In genomic region chr15:94544844-94545243, GRCm38 (mm10) we compare ENCODE assay signal across 21 mouse cellular contexts. TPM values are rescaled to one million over a fixed set of nuclear protein-coding genes. Genes with fewer than 3 reads are reported as not detected.
DNase-seq lines count a peak whose midpoint lies in the region; ATAC-seq and TF ChIP-seq lines count a peak whose summit lies in the region.
"Had no signal": no experiment of that assay in that cellular context is flagged by ENCODE, and none has a peak within 500 bp of the region (broad histone marks: within the 10 kb centered on the region; RNA-seq: fewer than 3 reads in every experiment).

No protein-coding gene starts in this region.

- H3K9me3 ChIP-seq in liver, embryonic 11.5 days (ENCODE audit: control insufficient read depth, low read length) = no peaks in the 10 kb centered on the region; the same call in 1 of the 2 replicates
- H3K9me3 ChIP-seq in liver, embryonic 12.5 days (replicated peaks) = no peaks in the 10 kb centered on the region
- no peaks in the 10 kb centered on the region for H3K9me3 ChIP-seq in liver, embryonic 14.5 days (ENCODE audit: control insufficient read depth, low read length)
- no peaks in the 10 kb centered on the region for H3K9me3 ChIP-seq in kidney, embryonic 15.5 days (replicated peaks)
- H3K9me3 ChIP-seq: embryonic facial prominence, embryonic 12.5 days; forebrain, embryonic 15.5 days; hindbrain, embryonic 13.5 days had no signal

- no peak for TF ChIP-seq CTCF in bone marrow, adult 2 months (IDR thresholded peaks at IDR 0.05; ENCODE audit: control insufficient read depth, insufficient read depth, low read length)
- no peak for TF ChIP-seq CTCF in liver, embryonic 14.5 days (IDR thresholded peaks at IDR 0.05; ENCODE audit: low read depth)

- H3K27ac ChIP-seq in liver, embryonic 11.5 days (ENCODE audit: low read depth, low read length) = no peak overlapping the region
- no peak overlapping the region for H3K27ac ChIP-seq in liver, embryonic 12.5 days
- H3K27ac ChIP-seq in bone marrow, adult 2 months (ENCODE audit: control insufficient read depth, insufficient read depth, low read depth, low read length, poor library complexity) = no peak overlapping the region
- no peak overlapping the region for H3K27ac ChIP-seq in liver, embryonic 14.5 days
- no peak overlapping the region for H3K27ac ChIP-seq in kidney, embryonic 15.5 days
- H3K27ac ChIP-seq: embryonic facial prominence, embryonic 12.5 days; forebrain, embryonic 15.5 days; heart, embryonic 13.5 days; hindbrain, embryonic 13.5 days had no signal

- H3K4me2 ChIP-seq in liver, embryonic 11.5 days = peak overlapping the region; percentile 31
- H3K4me2 ChIP-seq in liver, embryonic 12.5 days = no peak overlapping the region
- H3K4me2 ChIP-seq in liver, embryonic 14.5 days (ENCODE audit: low read depth) = peak overlapping the region; percentile 78; the same call in 1 of the 2 replicates
- H3K4me2 ChIP-seq in kidney, embryonic 15.5 days = no peak overlapping the region
- H3K4me2 ChIP-seq: midbrain, embryonic 11.5 days had no signal

- no peak for TF ChIP-seq EP300 in liver, embryonic 14.5 days (IDR thresholded peaks at IDR 0.05; ENCODE audit: low read depth)

- WGBS in liver, embryonic 11.5 days = 78% methylated on average over 4 of the region's 4 CpGs
- WGBS in liver, embryonic 12.5 days (ENCODE audit: insufficient replicate concordance) = 64% methylated on average over 4 of the region's 4 CpGs
- 43% methylated on average over 4 of the region's 4 CpGs for WGBS in bone marrow, adult 2 months
- WGBS in liver, embryonic 14.5 days (ENCODE audit: insufficient replicate concordance) = 61% methylated on average over 4 of the region's 4 CpGs
- WGBS in kidney, embryonic 15.5 days = 85% methylated on average over 4 of the region's 4 CpGs

- no peak overlapping the region for H3K4me3 ChIP-seq in liver, embryonic 11.5 days (ENCODE audit: low read depth, low read length)
- H3K4me3 ChIP-seq in liver, embryonic 12.5 days = no peak overlapping the region
- peak overlapping the region; percentile 47 for H3K4me3 ChIP-seq in bone marrow, adult 2 months (replicated peaks; ENCODE audit: control insufficient read depth, low read depth, low read length)
- H3K4me3 ChIP-seq in liver, embryonic 14.5 days (ENCODE audit: insufficient read depth in 1 of 2, low read depth in 2 of 2, low read length in 2 of 2) = no peak overlapping the region
- H3K4me3 ChIP-seq in kidney, embryonic 15.5 days (replicated peaks) = no peak overlapping the region
- H3K4me3 ChIP-seq: embryonic facial prominence, embryonic 12.5 days; hindbrain, embryonic 13.5 days had no signal

- H3K36me3 ChIP-seq in liver, embryonic 11.5 days (ENCODE audit: control insufficient read depth, insufficient read depth, low read length) = no peaks in the 10 kb centered on the region
- peaks cover 6% of the 10 kb centered on the region; the same call in 1 of the 2 replicates for H3K36me3 ChIP-seq in liver, embryonic 12.5 days
- no peaks in the 10 kb centered on the region for H3K36me3 ChIP-seq in liver, embryonic 14.5 days (replicated peaks; ENCODE audit: control insufficient read depth, insufficient read depth, low read depth)
- peaks cover 11% of the 10 kb centered on the region; the same call in 1 of the 2 replicates for H3K36me3 ChIP-seq in kidney, embryonic 15.5 days
- H3K36me3 ChIP-seq: embryonic facial prominence, embryonic 12.5 days; forebrain, embryonic 15.5 days; hindbrain, embryonic 13.5 days had no signal

- no peak for DNase-seq in liver, embryonic 11.5 days (ENCODE audit: low spot score)
- no peak for DNase-seq in liver, embryonic 14.5 days (ENCODE audit: low read depth in 3 of 3, low spot score in 3 of 3)
- peak; percentile 11 to 22 for DNase-seq in monocyte, adult 2 months (ENCODE audit: low read depth in 1 of 2, low spot score in 2 of 2)
- no peak for DNase-seq in layer of hippocampus, postnatal 10 days (ENCODE audit: low spot score in 2 of 2)
- DNase-seq: adrenal gland, adult 2 months; cerebellum, adult 9-11 months; kidney, postnatal 4 days; layer of hippocampus, postnatal 36 days; right cerebral cortex, postnatal 14 days; spleen, adult 18-20 months; thymus, adult 18-20 months had no signal

- H3K9ac ChIP-seq in liver, embryonic 11.5 days (ENCODE audit: low read depth, low read length) = no peak overlapping the region
- no peak overlapping the region for H3K9ac ChIP-seq in liver, embryonic 12.5 days
- no peak overlapping the region for H3K9ac ChIP-seq in liver, embryonic 14.5 days (replicated peaks)
- H3K9ac ChIP-seq in kidney, embryonic 15.5 days = no peak overlapping the region
- H3K9ac ChIP-seq: embryonic facial prominence, embryonic 12.5 days; forebrain, embryonic 15.5 days; heart, embryonic 13.5 days; hindbrain, embryonic 13.5 days had no signal

- TF ChIP-seq POLR2A in bone marrow, adult 2 months (IDR thresholded peaks at IDR 0.05; ENCODE audit: borderline replicate concordance, control insufficient read depth, low read depth, low read length) = no peak

- no peak for ATAC-seq in liver, embryonic 11.5 days (replicated peaks; ENCODE audit: low FRiP score)
- no peak for ATAC-seq in liver, embryonic 12.5 days
- no peak for ATAC-seq in liver, embryonic 14.5 days (ENCODE audit: insufficient read depth)
- ATAC-seq in CD4-positive, CD25-positive, alpha-beta regulatory T cell, adult 4 months = no peak
- no peak for ATAC-seq in kidney, embryonic 15.5 days (replicated peaks; ENCODE audit: low FRiP score)
- ATAC-seq: forebrain, embryonic 15.5 days; inflammation-experienced regulatory T-cells, adult 6 months had no signal

- H3K4me1 ChIP-seq in liver, embryonic 11.5 days (replicated peaks; ENCODE audit: control insufficient read depth, insufficient read depth, low read length) = no peaks in the 10 kb centered on the region
- H3K4me1 ChIP-seq in liver, embryonic 12.5 days = peaks cover 18% of the 10 kb centered on the region
- H3K4me1 ChIP-seq in bone marrow, adult 2 months (ENCODE audit: control insufficient read depth, insufficient read depth, low read length) = no peaks in the 10 kb centered on the region
- peaks cover 0 to 7% of the 10 kb centered on the region in 2 experiments; a peak in 3 of 4 replicates for H3K4me1 ChIP-seq in liver, embryonic 14.5 days (replicated peaks; ENCODE audit: control insufficient read depth in 2 of 2, insufficient read depth in 2 of 2, low read length in 1 of 2)
- peaks cover 9% of the 10 kb centered on the region; the same call in 1 of the 2 replicates for H3K4me1 ChIP-seq in kidney, embryonic 15.5 days

- no peaks in the 10 kb centered on the region for H3K27me3 ChIP-seq in liver, embryonic 11.5 days (replicated peaks; ENCODE audit: control insufficient read depth, insufficient read depth, low read length)
- H3K27me3 ChIP-seq in liver, embryonic 12.5 days (replicated peaks) = no peaks in the 10 kb centered on the region
- no peaks in the 10 kb centered on the region for H3K27me3 ChIP-seq in liver, embryonic 14.5 days (ENCODE audit: control insufficient read depth, insufficient read depth, low read length)
- no peaks in the 10 kb centered on the region for H3K27me3 ChIP-seq in kidney, embryonic 15.5 days
- H3K27me3 ChIP-seq: embryonic facial prominence, embryonic 12.5 days; forebrain, embryonic 15.5 days; heart, embryonic 13.5 days; hindbrain, embryonic 13.5 days had no signal

RNA-seq across cellular contexts. Expression of gene Irak4, which starts 1.4 kb away (rescaled TPM):
- polyA plus RNA-seq in liver, embryonic 11.5 days (2014; fragmentation: Nextera tagmentation; extraction: Ambion mirVana) = 6.1 and 6.3 TPM in 2 replicates
- polyA plus RNA-seq in liver, embryonic 12.5 days (2016; fragmentation: Nextera tagmentation; extraction: Ambion mirVana) = 4.3 and 4.6 TPM in 2 replicates
- 4.8 and 11.4 TPM in 2 replicates for polyA plus RNA-seq in bone marrow, adult 2 months (2011; ENCODE audit: insufficient read depth, insufficient read length, low replicate concordance, missing spikeins)
- 0.93 and 1.7 TPM in 2 replicates for polyA plus RNA-seq in liver, embryonic 14.5 days (2012; rRNA removed)
- 1.7 and 2.0 TPM in 2 replicates for polyA plus RNA-seq in liver, embryonic 14.5 days (2014; fragmentation: Nextera tagmentation; extraction: Ambion mirVana)
- total RNA-seq in layer of hippocampus, postnatal 10 days (2021) = 1 to 10 TPM; 1.7 to 1.9 TPM
- 10 to 100 TPM; 31.1 to 40.4 TPM for polyA plus RNA-seq in CD4-positive, CD25-positive, alpha-beta regulatory T cell, adult 4 months (2017; shearing (Covaris generic))
- polyA plus RNA-seq in kidney, embryonic 15.5 days (2015; fragmentation: Nextera tagmentation; extraction: Ambion mirVana) = 11.3 and 12.2 TPM in 2 replicates

RNA-seq across cellular contexts. Expression of gene Pus7l, which starts 1.5 kb away (rescaled TPM):
- 12.0 and 13.5 TPM in 2 replicates for polyA plus RNA-seq in liver, embryonic 11.5 days (2014; fragmentation: Nextera tagmentation; extraction: Ambion mirVana)
- 7.7 and 8.0 TPM in 2 replicates for polyA plus RNA-seq in liver, embryonic 12.5 days (2016; fragmentation: Nextera tagmentation; extraction: Ambion mirVana)
- 0.68 and 1.4 TPM in 2 replicates for polyA plus RNA-seq in bone marrow, adult 2 months (2011; ENCODE audit: insufficient read depth, insufficient read length, low replicate concordance, missing spikeins)
- 2.3 and 2.8 TPM in 2 replicates for polyA plus RNA-seq in liver, embryonic 14.5 days (2012; rRNA removed)
- polyA plus RNA-seq in liver, embryonic 14.5 days (2014; fragmentation: Nextera tagmentation; extraction: Ambion mirVana) = 2.6 and 2.8 TPM in 2 replicates
- total RNA-seq in layer of hippocampus, postnatal 10 days (2021) = 1 to 10 TPM; 5.7 to 6.6 TPM
- 1 to 10 TPM; 6.9 to 9.9 TPM for polyA plus RNA-seq in CD4-positive, CD25-positive, alpha-beta regulatory T cell, adult 4 months (2017; shearing (Covaris generic))
- 8.7 and 10.0 TPM in 2 replicates for polyA plus RNA-seq in kidney, embryonic 15.5 days (2015; fragmentation: Nextera tagmentation; extraction: Ambion mirVana)

RNA-seq across cellular contexts. Expression of gene Twf1, which starts 44.8 kb away (rescaled TPM):
- polyA plus RNA-seq in liver, embryonic 11.5 days (2014; fragmentation: Nextera tagmentation; extraction: Ambion mirVana) = 48.6 and 51.9 TPM in 2 replicates
- polyA plus RNA-seq in liver, embryonic 12.5 days (2016; fragmentation: Nextera tagmentation; extraction: Ambion mirVana) = 31.4 and 35.2 TPM in 2 replicates
- 10.3 and 12.9 TPM in 2 replicates for polyA plus RNA-seq in bone marrow, adult 2 months (2011; ENCODE audit: insufficient read depth, insufficient read length, low replicate concordance, missing spikeins)
- 8.4 and 13.8 TPM in 2 replicates for polyA plus RNA-seq in liver, embryonic 14.5 days (2012; rRNA removed)
- 23.9 and 24.6 TPM in 2 replicates for polyA plus RNA-seq in liver, embryonic 14.5 days (2014; fragmentation: Nextera tagmentation; extraction: Ambion mirVana)
- total RNA-seq in layer of hippocampus, postnatal 10 days (2021) = 10 to 100 TPM; 46.1 to 48.3 TPM
- polyA plus RNA-seq in CD4-positive, CD25-positive, alpha-beta regulatory T cell, adult 4 months (2017; shearing (Covaris generic)) = 10 to 100 TPM; 58.8 to 62.8 TPM
- 88.9 and 90.3 TPM in 2 replicates for polyA plus RNA-seq in kidney, embryonic 15.5 days (2015; fragmentation: Nextera tagmentation; extraction: Ambion mirVana)

Comparison
In these comparisons a context has a peak if more than half of its experiments do, and no peak if none do; other contexts are left out.
1. H3K4me2 ChIP-seq: peak in liver, embryonic 11.5 days (single experiment) and liver, embryonic 14.5 days (single experiment); none in liver, embryonic 12.5 days (single experiment) and kidney, embryonic 15.5 days (single experiment).
2. DNase-seq: peak in monocyte, adult 2 months (2 of 2); none in liver, embryonic 11.5 days (single experiment), liver, embryonic 14.5 days (0 of 3) and layer of hippocampus, postnatal 10 days (0 of 2).